Mouse (Mus musculus): ENCODE measurements at regions not wholly inside any gene's neighbourhood (a gene's known extent, or its start where the extent isn't known, plus 50 kb on each side); places are given as distances from the start of the nearest gene placed in this dataset.

DNA sequence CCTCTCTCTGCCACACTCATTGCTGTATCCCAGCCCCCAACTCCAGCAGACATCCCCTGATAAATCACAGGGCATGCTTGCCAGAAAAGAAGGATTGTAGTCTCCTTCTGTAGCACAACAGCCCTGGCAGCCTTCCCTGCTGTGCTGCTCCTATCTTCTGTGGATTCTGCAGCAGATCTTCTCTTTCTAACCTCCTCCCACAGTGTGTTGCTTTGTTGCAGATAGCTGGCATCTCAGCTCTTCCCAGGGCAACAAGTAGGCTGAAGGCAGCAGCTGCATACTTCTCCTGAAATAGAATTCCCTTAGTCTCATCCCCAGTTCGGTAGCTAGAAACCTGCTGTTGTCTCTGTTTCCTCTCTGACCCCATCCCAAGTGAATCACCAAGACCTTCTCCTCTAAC lies 77.7 kb downstream of the Amer1 start:
- no peak for DNase-seq (ENCODE audit: low read depth, low spot score)

DNA sequence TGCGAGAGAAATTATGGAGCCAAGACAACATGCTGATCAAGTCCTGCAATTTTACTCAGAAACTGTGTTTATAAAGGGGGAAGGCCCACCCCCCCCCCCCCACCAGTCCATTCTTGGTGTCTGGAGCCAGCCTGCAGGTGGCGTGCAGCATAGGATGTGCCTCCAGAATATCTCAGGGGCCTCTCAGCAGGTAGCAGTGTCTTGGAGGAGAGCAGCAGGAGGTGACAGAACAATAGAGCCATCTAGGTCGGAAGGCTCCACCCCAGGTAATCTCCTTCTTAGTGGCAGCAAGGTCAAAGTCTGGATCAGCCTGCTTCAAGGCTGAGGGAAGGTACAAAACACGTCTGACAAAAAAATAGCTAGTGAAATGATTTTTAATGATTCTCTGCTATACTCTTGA lies 79.3 kb downstream of the Amer1 start:
- peak; percentile 75 for DNase-seq (ENCODE audit: low read depth, low spot score)

GRCm38 (mm10) chrX:95359053-95359452 lies 85.6 kb downstream of the Amer1 start:
- DNase-seq (ENCODE audit: low read depth, low spot score), result peak; percentile 20

Data from ZHBTc4 (cell line).